Mouse (Mus musculus): Measurements from ENCODE around the gene Peg3.

DNA sequence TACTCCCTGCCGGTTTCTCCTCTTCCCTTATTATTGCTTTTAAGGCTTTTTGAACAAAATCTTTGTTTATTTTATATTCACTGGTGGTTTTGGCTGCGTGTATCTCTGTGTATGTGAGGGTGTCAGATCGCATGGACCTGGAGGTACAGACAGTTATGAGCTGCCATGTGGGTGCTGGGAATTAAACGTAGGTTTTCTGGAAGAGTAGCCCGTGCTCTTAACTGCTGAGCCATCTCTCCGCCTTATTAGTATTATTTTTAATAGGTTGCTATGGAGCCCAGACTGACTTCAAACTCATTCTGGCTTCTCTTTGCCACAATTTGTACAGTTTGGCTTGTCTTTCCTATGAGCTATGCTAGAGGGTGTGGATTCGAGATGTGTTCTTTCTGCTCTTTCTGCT lies 66.8 kb downstream of the Peg3 start:
- no peak for TF ChIP-seq CTCF (IDR thresholded peaks at IDR 0.05; ENCODE audit: borderline replicate concordance, insufficient read depth, low read length)
- TF ChIP-seq POLR2A (IDR thresholded peaks at IDR 0.05; ENCODE audit: low read depth, low read length): no peak
